Mouse (Mus musculus) mouse trophoblast stem cell (cell line): ENCODE results near the gene Pygo2.

Experiments used
- in situ Hi-C, 2 experiments: fragments of 300-500 bp; cut with MseI, MboI; formaldehyde crosslinking; loops; 2 replicates in 1 of 2; 3 replicates in 1 of 2; pipeline ENCODE4 v1.15.1; 2025

Pygo2 gene

DNA sequence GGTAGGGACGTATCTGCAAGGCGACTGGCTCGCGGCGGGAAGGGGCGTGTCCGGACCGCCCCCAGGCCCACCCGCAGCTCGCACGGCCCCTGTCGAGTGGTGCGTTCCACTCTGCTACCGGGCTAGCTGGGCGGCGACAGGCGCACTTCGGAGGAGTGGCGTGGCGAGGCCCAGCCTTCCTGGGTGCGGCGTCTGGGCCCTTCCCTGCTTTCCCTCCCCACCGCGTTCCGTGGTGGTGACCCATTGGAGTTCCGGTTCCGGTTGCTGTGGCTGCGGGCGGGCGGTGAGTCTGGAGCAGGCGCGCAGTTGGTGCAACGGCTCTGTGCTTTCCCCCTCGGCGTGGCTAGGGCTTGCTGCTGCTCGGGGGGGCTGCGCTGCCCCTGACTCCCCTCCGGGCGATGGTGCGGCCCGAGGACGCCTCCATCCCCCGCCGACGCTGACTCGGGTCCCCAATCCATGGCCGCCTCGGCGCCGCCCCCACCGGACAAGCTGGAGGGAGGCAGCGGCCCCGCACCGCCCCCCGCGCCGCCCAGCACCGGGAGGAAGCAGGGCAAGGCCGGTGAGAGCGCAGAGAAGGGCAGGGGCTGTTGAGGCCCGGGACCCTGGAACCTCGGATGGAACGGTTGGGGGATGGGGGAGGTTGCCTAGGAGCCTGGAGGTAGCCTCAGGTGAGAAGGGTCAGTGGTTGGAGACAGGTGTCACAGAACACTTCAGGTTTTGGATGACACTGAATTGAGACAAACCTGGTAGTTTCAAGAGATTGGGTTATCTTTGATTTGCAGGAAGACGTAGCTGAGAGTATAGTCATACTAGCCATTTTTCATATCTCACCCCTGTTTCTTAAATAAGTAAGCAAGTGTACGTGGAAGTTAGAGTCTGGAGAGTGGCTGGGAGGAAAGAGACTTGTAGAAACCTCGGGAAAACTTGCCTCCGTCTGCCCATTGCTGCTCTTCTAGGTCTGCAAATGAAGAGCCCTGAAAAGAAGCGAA is at the start of gene Pygo2:
Gene Pygo2 (plus strand): TSS at position 44 of the 989 bp plus-strand sequence.
- in situ Hi-C loops: no loop called here

GRCm38 (mm10) chr3:89380291-89380690 is 49.7 kb upstream of the Pygo2 start:
- in situ Hi-C loops: no loop called here

DNA sequence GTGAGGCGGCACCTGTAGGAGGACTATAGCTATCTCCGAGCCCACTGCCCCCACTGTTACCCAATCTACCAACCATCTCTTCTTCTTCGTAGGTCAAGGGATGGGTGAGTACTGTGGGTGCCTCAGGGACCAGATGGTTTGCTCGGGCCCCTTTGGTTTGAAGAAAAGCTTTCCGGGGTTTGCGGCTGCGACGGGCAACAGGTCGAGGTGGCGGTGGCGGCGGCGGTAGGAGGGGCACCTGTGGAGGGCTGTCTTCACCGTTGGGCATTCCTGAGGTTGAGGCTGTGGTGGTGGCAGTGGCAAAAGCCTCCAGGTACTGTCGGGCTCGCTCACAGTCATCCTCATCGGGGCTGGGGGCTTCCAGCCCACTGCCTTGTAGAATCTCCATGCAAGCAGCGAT is 49.3 kb upstream of the Pygo2 start:
- in situ Hi-C loops: no loop called here

DNA sequence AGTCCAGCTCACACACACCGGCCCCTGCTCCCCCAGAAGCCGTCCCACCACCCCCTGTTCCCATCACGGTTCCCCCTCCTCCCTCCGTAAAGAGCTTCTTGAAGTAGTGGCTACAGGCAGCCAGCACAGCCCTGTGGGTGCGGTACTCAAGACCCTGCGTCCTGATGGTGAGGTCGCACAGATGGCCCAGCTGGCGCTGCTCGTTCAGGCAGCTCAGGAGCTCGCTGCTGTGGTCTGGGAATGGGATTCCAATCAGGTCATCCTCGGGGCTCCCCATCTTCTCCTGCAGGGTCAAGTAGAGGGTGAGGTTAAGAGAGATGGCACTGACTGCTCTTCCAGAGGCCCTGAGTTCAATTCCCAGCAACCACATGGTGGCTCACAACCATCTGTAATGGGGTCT is 48.8 kb upstream of the Pygo2 start:
- in situ Hi-C loops: no loop called here

GRCm38 (mm10) chr3:89382033-89382882 is 47.8 kb upstream of the Pygo2 start:
- in situ Hi-C loops: no loop called here

GRCm38 (mm10) chr3:89382950-89383349 is 47.1 kb upstream of the Pygo2 start:
- in situ Hi-C loops: no loop called here

DNA sequence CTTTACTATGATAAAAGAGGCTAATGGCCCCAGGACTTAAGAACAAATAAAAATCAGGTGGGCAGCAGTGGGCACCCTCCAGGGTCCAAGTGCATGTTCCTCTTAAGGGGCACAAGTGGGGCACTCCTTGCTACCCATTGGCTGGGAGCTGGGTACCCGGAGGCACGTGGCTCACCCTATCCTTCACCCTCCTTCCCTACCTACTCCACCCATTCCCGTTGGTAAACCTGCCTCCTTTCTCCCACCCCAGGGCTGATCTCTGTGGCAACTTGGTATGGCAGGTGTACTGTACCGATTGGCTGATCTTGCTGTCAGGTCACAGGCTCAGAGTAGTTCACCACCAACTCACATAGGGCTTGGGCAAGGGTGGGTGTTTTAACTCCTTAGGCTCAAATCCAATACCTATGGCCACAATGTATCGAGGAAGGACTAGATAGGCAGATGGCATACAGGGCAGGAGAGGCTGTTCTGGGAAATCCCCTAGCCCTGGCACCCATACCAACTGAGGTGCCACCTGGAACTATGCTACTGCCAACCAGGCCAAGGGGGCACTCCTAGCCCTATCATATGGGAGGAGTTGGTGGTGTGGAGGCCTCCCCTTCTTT is 46.3 kb upstream of the Pygo2 start:
- in situ Hi-C loops: no loop called here

GRCm38 (mm10) chr3:89384331-89385076 is 45.5 kb upstream of the Pygo2 start:
- in situ Hi-C loops: no loop called here

DNA sequence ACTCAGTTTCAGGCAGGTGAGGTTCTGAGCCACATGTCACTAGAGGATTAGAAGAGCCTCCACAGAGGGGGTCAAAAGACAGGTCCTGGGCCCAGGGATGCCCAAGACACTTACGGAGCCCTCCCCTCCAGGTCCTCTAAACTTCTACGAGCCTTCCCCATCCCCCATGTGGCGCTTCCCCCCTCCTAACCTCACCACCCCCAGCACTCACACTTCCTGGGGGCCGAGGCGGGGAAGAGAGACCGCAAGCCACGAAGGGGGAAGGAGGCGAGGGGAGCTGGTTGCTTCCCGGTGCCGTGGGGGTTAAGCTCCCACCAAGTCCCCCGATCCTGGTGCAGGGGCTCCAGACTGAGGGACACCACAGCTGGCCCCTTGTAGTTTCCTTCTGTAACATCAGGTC is 44.6 kb upstream of the Pygo2 start:
- in situ Hi-C loops: no loop called here

GRCm38 (mm10) chr3:89386438-89387420 is 43.3 kb upstream of the Pygo2 start:
- in situ Hi-C loops: no loop called here

- in situ Hi-C loops: no loop called here
Measured at GRCm38 (mm10) chr3:89387632-89388031, 42.4 kb upstream of the Pygo2 start.

DNA sequence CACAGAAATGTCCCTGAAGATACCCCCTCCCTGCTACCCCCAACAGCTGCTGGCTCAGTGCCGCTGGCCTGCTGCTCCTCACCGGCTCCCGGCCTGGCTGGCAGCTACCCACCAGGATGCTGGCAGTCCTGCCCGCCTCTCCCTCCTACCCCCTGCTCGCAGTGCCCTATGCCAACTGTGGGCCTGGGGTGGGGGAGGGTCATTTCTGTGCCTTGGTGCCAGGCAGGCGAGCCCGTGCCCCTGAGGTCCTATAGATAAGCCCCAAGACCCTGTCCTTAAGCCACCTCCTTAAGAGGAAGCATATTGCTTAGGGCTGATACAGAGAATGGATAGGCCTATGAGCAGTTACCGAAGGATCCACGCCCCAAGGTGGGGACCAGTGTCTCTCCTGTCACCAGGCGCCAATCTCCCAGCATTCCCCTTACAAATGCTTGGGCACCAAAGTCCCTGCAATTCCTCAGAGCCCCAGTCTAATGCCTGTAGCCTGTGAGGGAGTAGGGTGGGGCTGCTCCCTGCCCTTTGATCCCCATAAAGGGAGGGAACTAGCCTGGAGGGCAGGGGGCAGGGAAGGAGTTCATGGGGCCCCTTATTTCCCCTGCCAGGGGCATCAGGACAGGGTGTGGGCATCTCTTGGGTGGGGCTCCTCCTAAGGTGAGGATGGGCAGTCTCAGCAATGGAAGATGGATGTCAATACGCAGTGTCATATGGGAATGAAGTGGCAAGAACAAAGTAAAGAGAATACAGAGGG is 41.7 kb upstream of the Pygo2 start:
- in situ Hi-C loops: no loop called here

DNA sequence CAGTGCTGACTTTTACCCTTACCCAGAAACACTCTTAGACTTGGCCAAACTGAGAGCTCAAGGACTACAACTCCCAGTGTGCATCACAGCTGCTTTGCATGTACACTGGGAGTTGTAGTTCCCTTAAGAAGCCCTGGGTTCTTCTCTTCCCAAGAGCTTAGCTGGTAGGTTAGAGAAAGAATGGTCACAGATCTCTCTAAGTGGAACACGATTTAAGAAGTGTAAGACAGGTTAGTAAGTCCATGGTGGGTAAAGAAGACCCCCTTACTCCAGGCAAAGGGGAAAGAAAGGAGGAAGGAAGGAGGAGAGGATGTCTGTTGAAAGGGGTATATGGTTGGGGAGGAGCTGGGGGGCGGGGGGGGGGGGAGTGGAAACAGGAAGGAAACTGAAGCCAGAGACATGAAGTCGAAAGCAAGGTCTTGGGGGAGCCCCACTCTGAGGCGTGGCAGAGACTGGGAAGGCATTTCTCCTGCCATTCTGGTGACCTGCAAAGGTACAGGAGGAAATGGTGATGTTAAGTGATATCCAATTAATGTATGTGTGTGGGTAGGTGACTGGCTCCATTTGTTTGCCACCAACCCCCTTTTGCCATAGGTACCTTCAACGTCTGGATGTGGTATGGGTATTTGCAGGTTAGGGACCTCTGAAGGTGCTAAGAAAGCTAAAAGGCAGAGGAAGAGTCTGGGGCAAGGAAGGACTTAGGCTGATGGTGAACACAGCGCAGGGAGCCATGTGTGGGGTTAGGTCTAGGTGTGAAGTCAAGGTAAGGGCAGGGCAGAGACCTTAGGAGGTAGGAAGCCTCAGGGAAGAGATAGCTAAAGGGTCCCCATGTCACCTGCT is 40.9 kb upstream of the Pygo2 start:
- in situ Hi-C loops: no loop called here

- in situ Hi-C loops: no loop called here
Measured at GRCm38 (mm10) chr3:89390111-89390515, 39.9 kb upstream of the Pygo2 start.

GRCm38 (mm10) chr3:89390699-89391662 is 39.0 kb upstream of the Pygo2 start:
- in situ Hi-C loops: no loop called here

DNA sequence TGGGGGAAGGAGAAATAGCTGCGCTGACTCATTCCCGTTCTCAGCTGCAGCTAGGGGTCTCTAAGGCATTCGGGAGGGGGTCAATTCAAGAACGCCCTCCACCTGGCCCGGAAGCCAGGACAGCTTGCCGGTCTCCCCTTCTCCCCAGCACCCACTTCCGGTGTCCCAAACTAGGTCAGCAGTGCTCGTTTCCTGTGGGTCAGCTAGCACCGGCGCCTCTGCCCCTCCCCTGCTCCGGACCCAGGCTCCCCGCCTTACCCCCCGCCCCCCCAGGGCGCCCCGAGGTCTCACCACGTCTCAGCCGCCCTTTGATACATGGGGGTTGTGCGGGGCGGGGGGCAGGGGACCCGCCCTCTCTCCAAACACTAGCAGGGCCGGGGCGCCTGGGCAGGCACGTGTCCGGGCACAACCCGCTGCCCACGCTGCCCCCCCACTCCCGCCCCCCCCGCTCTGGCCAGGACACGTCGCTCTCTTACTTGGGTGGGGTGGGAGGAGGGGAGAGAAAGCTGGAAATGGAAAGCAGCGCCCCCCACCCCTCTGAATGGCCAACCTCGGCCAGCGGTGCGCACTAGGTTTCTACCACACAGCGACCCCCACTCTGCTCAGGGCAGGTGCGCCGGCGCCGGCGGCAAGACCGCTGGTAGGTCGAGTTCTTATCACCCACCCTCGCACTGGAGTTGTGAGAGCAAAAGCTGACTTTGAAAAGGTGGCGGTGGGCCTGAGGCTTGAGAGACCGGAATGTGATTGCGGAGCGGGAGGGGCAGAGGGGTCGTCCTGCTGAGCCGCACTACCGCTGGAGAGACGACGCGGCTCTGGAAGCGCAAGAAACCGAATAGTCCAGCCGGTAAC is 38.1 kb upstream of the Pygo2 start:
- in situ Hi-C loops: no loop called here
